Mouse (Mus musculus) CH12.LX (cell line): ENCODE measurements at regions not wholly inside any gene's neighbourhood (a gene's known extent, or its start where the extent isn't known, plus 50 kb on each side); places are given as distances from the start of the nearest gene placed in this dataset.

Experiments used
- BHLHE40 ChIP-seq: IDR thresholded peaks from 2 replicates; pipeline ENCODE4 v1.6.1; 2011; ENCODE audit warnings: mild to moderate bottlenecking, low read depth, low read length, improper control_type of control experiment
- CTCF ChIP-seq, 2 experiments: IDR thresholded peaks in 1 of 2; conservative IDR thresholded peaks in 1 of 2; 2 replicates each; pipeline ENCODE4 v1.5.1; 2011 to 2012; ENCODE audit warnings: low read depth in 2 of 2, low read length in 2 of 2, improper control_type of control experiment in 1 of 2, inconsistent platforms in 1 of 2, mild to moderate bottlenecking in 1 of 2, moderate library complexity in 1 of 2
- E2F4 ChIP-seq: IDR thresholded peaks from 2 replicates; pipeline ENCODE4 v1.6.1; 2011; ENCODE audit warnings: low read depth, low read length, improper control_type of control experiment; ENCODE audit not compliant: insufficient replicate concordance
- EP300 ChIP-seq: IDR thresholded peaks from 2 replicates; pipeline ENCODE4 v1.6.1; 2011; ENCODE audit warnings: low read length, improper control_type of control experiment
- HCFC1 ChIP-seq: IDR thresholded peaks from 2 replicates; pipeline ENCODE4 v1.6.1; 2012; ENCODE audit warnings: low read depth, mild to moderate bottlenecking, inconsistent platforms, low read length, improper control_type of control experiment
- KAT2A ChIP-seq: IDR thresholded peaks from 2 replicates; pipeline ENCODE4 v1.6.1; 2012; ENCODE audit warnings: low read length, improper control_type of control experiment, inconsistent platforms; ENCODE audit not compliant: insufficient replicate concordance
- MAFK ChIP-seq: IDR thresholded peaks from 2 replicates; pipeline ENCODE4 v1.6.1; 2011; ENCODE audit warnings: low read length, improper control_type of control experiment; ENCODE audit not compliant: insufficient replicate concordance
- NELFE ChIP-seq: IDR thresholded peaks from 2 replicates; pipeline ENCODE4 v1.6.1; 2011; ENCODE audit warnings: low read depth, low read length, improper control_type of control experiment
- NRF1 ChIP-seq: IDR thresholded peaks from 2 replicates; pipeline ENCODE4 v1.6.1; 2014; ENCODE audit warnings: low read depth, mild to moderate bottlenecking, inconsistent platforms, low read length, improper control_type of control experiment, moderate library complexity
- POLR2A ChIP-seq: IDR thresholded peaks from 2 replicates; pipeline ENCODE4 v1.6.1; 2011; ENCODE audit warnings: low read depth, mild to moderate bottlenecking, improper control_type of control experiment, low read length
- POLR2AphosphoS2 ChIP-seq: IDR thresholded peaks from 2 replicates; pipeline ENCODE4 v1.6.1; 2011; ENCODE audit warnings: low read depth, low read length, improper control_type of control experiment
- RAD21 ChIP-seq: IDR thresholded peaks from 2 replicates; pipeline ENCODE4 v1.6.1; 2011; ENCODE audit warnings: low read depth, mild to moderate bottlenecking, low read length, improper control_type of control experiment, moderate library complexity
- SMC3 ChIP-seq: IDR thresholded peaks from 2 replicates; pipeline ENCODE4 v1.6.1; 2011; ENCODE audit warnings: low read depth, low read length, improper control_type of control experiment
- ZNF384 ChIP-seq: IDR thresholded peaks from 2 replicates; pipeline ENCODE4 v1.6.1; 2012; ENCODE audit warnings: low read depth, low read length, improper control_type of control experiment, inconsistent platforms

GRCm38 (mm10) chr7:137860520-137860919 is 423.1 kb downstream of the Glrx3 start:
- TF ChIP-seq EP300 (no peak), SMC3 (no peak), BHLHE40 (peak; percentile 59), CTCF (conservative IDR thresholded peaks at IDR 0.05 in 1 of 2, IDR thresholded peaks at IDR 0.05 in 1 of 2; ENCODE audit: low read depth in 2 of 2, low read length in 2 of 2) (no peak), POLR2A (no peak), POLR2AphosphoS2 (no peak), NELFE (no peak), ZNF384 (no peak), MAFK (no peak), HCFC1 (no peak), NRF1 (no peak), RAD21 (no peak), E2F4 (no peak), KAT2A (no peak)
